Mouse (Mus musculus): ENCODE data around the gene Art1. TPM values are rescaled to one million over a fixed set of nuclear protein-coding genes. Genes with fewer than 3 reads are reported as not detected.
A peak's percentile ranks its signal among the peaks of the same experiment; 100 is the strongest.

Art1 gene
- total and polyA plus RNA-seq, 3 experiments, result not detected

- peak overlapping the region; percentile 70 to 74 for H3K4me3 ChIP-seq (ENCODE audit: control insufficient read depth in 1 of 2, insufficient read depth in 1 of 2, low read depth in 2 of 2, low read length in 2 of 2)
- H3K9me3 ChIP-seq (replicated peaks; ENCODE audit: insufficient read depth, low read length), result no peaks in the 10 kb centered on the region
- peaks cover 11% of the 10 kb centered on the region in 2 experiments for H3K4me1 ChIP-seq (ENCODE audit: control insufficient read depth in 1 of 2, insufficient read depth in 2 of 2, low read length in 2 of 2)
- TF ChIP-seq MEF2A (IDR thresholded peaks at IDR 0.05; ENCODE audit: extremely low read depth, insufficient replicate concordance, low read depth, low read length, poor library complexity, severe bottlenecking), result no peak
- no peak for TF ChIP-seq USF2 (IDR thresholded peaks at IDR 0.05; ENCODE audit: borderline replicate concordance in 1 of 2, insufficient read depth in 1 of 2, low read depth in 1 of 2, low read length in 2 of 2)
- no peak for TF ChIP-seq UBTF (IDR thresholded peaks at IDR 0.05; ENCODE audit: borderline replicate concordance, insufficient read depth, low read depth, low read length)
- TF ChIP-seq TAL1 (IDR thresholded peaks at IDR 0.05; ENCODE audit: low read length), result no peak
- no peak for TF ChIP-seq JUND (IDR thresholded peaks at IDR 0.05; ENCODE audit: low read depth, low read length)
- no peak for TF ChIP-seq RCOR1 (IDR thresholded peaks at IDR 0.05; ENCODE audit: low read depth, low read length)
- no peak for TF ChIP-seq ZMIZ1 (IDR thresholded peaks at IDR 0.05; ENCODE audit: low read depth, low read length)
- TF ChIP-seq SIN3A (IDR thresholded peaks at IDR 0.05; ENCODE audit: low read length), result no peak; the same call in 1 of the 2 replicates
- no peak for TF ChIP-seq CHD1 (IDR thresholded peaks at IDR 0.05; ENCODE audit: low read depth, low read length)
- no peak for TF ChIP-seq TCF12 (IDR thresholded peaks at IDR 0.05; ENCODE audit: low read depth, low read length)
- no peak for TF ChIP-seq ZNF384 (IDR thresholded peaks at IDR 0.05; ENCODE audit: low read depth, low read length)
- no peak for TF ChIP-seq NELFE (IDR thresholded peaks at IDR 0.05; ENCODE audit: low read depth, low read length)
- TF ChIP-seq USF1 (IDR thresholded peaks at IDR 0.05; ENCODE audit: low read depth, low read length), result no peak
- no peak for TF ChIP-seq ZC3H11A (IDR thresholded peaks at IDR 0.05; ENCODE audit: low read depth, low read length)
- TF ChIP-seq NRF1 (IDR thresholded peaks at IDR 0.05; ENCODE audit: insufficient read depth, low read depth, low read length, poor library complexity, severe bottlenecking), result no peak
- DNase-seq (ENCODE audit: low read depth, low spot score), result no peak
- H3K9ac ChIP-seq (ENCODE audit: control insufficient read depth, low read depth, low read length, poor library complexity, severe bottlenecking), result peak overlapping the region; percentile 67
- peaks cover 32% of the 10 kb centered on the region for H3K79me2 ChIP-seq (ENCODE audit: control insufficient read depth, insufficient read depth, low read length, poor library complexity)
- peaks cover 0 to 34% of the 10 kb centered on the region in 2 experiments; a peak in 3 of 4 replicates for H3K36me3 ChIP-seq (ENCODE audit: control insufficient read depth in 1 of 2, insufficient read depth in 2 of 2, low read length in 2 of 2)
- peak overlapping the region; percentile 11; the same call in 1 of the 2 replicates for H3K27ac ChIP-seq (ENCODE audit: control insufficient read depth, low read depth, low read length)
- H3K27me3 ChIP-seq (ENCODE audit: control insufficient read depth in 1 of 2, insufficient read depth in 2 of 2, low read length in 2 of 2), result no peaks in the 10 kb centered on the region
These were observed 36.9 kb upstream of the Art1 start for GRCm38 (mm10) chr7:102064655-102065045.

DNA sequence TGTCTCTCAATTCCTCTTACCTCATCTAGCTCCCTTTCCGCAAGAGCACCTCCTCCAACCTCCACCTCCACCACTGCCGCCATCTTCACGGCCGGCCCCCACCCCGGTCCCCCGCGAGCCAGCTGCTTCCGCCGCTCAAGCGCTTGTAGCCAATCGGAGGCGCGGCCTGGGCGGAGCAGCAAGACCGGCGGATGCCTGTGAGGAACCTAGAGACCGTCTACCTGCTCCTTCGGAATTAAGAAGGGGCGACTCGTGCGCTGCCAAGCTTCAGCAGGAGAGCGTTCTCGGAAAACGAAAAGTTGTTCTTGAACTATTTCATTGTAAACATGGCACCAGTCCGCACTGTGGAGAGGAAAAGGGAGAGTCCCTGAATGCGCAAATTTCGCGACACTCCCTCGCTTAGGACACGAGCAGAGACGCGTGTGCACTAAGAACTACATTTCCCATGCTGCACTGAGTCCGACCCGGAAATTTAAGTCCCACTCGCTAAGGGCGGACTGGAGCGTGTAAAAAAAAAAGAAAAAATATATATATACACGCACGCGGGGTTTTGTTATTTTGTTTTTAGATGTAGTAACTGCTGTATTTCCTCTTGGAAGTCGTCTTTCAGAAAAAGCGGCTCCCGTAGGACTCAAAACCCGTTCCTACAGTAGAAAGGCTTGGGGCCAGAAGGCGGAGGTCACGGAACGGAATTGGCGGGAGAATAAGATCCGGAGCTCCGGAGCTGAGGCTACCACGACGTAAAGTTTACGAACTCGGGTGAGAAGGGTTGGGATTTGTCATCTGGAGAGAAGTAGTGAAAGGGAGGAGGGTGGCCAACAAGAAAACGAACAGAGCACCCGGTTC, 36.3 kb upstream of the Art1 start, which contains the start of the genes Rnf121, Xndc1 and Xntrpc:
Rnf121 (minus strand) TSS at position 424 of the 846 bp plus-strand sequence.
Xndc1 (plus strand) TSS at position 466 of the 846 bp plus-strand sequence.
Xntrpc (plus strand) TSS at position 668 of the 846 bp plus-strand sequence.
- H3K27me3 ChIP-seq (ENCODE audit: control insufficient read depth in 1 of 2, insufficient read depth in 2 of 2, low read length in 2 of 2), result no peaks in the 10 kb centered on the region
- H3K79me2 ChIP-seq (ENCODE audit: control insufficient read depth, insufficient read depth, low read length, poor library complexity), result peaks cover 30% of the 10 kb centered on the region
- peaks cover 11% of the 10 kb centered on the region in 2 experiments for H3K4me1 ChIP-seq (ENCODE audit: control insufficient read depth in 1 of 2, insufficient read depth in 2 of 2, low read length in 2 of 2)
- H3K9me3 ChIP-seq (replicated peaks; ENCODE audit: insufficient read depth, low read length), result no peaks in the 10 kb centered on the region
- H3K4me3 ChIP-seq (ENCODE audit: control insufficient read depth in 1 of 2, insufficient read depth in 1 of 2, low read depth in 2 of 2, low read length in 2 of 2), result peak within 1 kb of the TSS; percentile 70 to 74
- peak within 1 kb of the TSS; percentile 69 for H3K9ac ChIP-seq (ENCODE audit: control insufficient read depth, low read depth, low read length, poor library complexity, severe bottlenecking)
- peak within 1 kb of the TSS; percentile 97 for H3K27ac ChIP-seq (ENCODE audit: control insufficient read depth, low read depth, low read length)
- peaks cover 0 to 34% of the 10 kb centered on the region in 2 experiments; a peak in 2 of 4 replicates for H3K36me3 ChIP-seq (ENCODE audit: control insufficient read depth in 1 of 2, insufficient read depth in 2 of 2, low read length in 2 of 2)
- DNase-seq (ENCODE audit: low read depth, low spot score), result peak; percentile 96
- TF ChIP-seq USF1 (IDR thresholded peaks at IDR 0.05; ENCODE audit: low read depth, low read length) (no peak), NELFE (IDR thresholded peaks at IDR 0.05; ENCODE audit: low read depth, low read length) (peak; percentile 65), MXI1 (IDR thresholded peaks at IDR 0.05; ENCODE audit: low read depth, low read length) (peak; percentile 95), MAZ (IDR thresholded peaks at IDR 0.05; ENCODE audit: low read depth, low read length) (peak; percentile 88; the same call in 1 of the 2 replicates), JUND (IDR thresholded peaks at IDR 0.05; ENCODE audit: low read depth, low read length) (no peak), ETS1 (IDR thresholded peaks at IDR 0.05; ENCODE audit: low read depth, low read length) (peak; percentile 80), CHD2 (IDR thresholded peaks at IDR 0.05; ENCODE audit: low read length) (peak; percentile 43), MAFK (IDR thresholded peaks at IDR 0.05; ENCODE audit: borderline replicate concordance, low read depth, low read length) (no peak), TBP (IDR thresholded peaks at IDR 0.05; ENCODE audit: low read depth, low read length) (peak; percentile 60), TAL1 (IDR thresholded peaks at IDR 0.05; ENCODE audit: low read length) (no peak), ELF1 (IDR thresholded peaks at IDR 0.05; ENCODE audit: low read depth, low read length) (peak; percentile 74), CHD1 (IDR thresholded peaks at IDR 0.05; ENCODE audit: low read depth, low read length) (no peak), MYC (IDR thresholded peaks at IDR 0.05; ENCODE audit: low read depth, low read length) (peak; percentile 95), MYB (IDR thresholded peaks at IDR 0.05; ENCODE audit: low read depth, low read length) (no peak), POLR2AphosphoS5 (IDR thresholded peaks at IDR 0.05; ENCODE audit: borderline replicate concordance, low read depth, low read length) (no peak), KAT2A (conservative IDR thresholded peaks at IDR 0.05; ENCODE audit: low read depth, low read length) (peak; percentile 79), SMC3 (IDR thresholded peaks at IDR 0.05; ENCODE audit: low read depth, low read length) (no peak), ZKSCAN1 (IDR thresholded peaks at IDR 0.05; ENCODE audit: low read depth, low read length) (no peak)

Measured in MEL (cell line).